Mouse (Mus musculus) gonadal fat pad, adult 2 months (tissue): Measurements from ENCODE around the gene Cdk2ap1. TPM values are rescaled to one million over a fixed set of nuclear protein-coding genes. Genes with fewer than 3 reads are reported as not detected.
A peak's percentile ranks its signal among the peaks of the same experiment; 100 is the strongest.
"Not testable (repeated sequence)": the region's sequence is repeated elsewhere in the genome, so short reads cannot be mapped to it uniquely, and the experiment has no call there.

ENCODE experiments used
- DNase-seq: peaks from one replicate; pipeline ENCODE4 v3.0.0-alpha.2; 2012; ENCODE audit warnings: low read depth
- polyA plus RNA-seq: library from polyadenylated mRNA; depleted of rRNA; stranded (reverse); fragments of >200 nt; gene quantifications from 2 replicates; pipeline ENCODE4 v1.2.3, GENCODE M21; 2012

The Cdk2ap1 gene
- polyA plus RNA-seq, 1 experiment, result 147 TPM

GRCm38 (mm10) chr5:124351111-124351560 lies 11.7 kb downstream of the Cdk2ap1 start:
- no peak for DNase-seq

GRCm38 (mm10) chr5:124350350-124350749 lies 12.5 kb downstream of the Cdk2ap1 start:
- no peak for DNase-seq

- no peak for DNase-seq
Observed at GRCm38 (mm10) chr5:124349196-124349595, 13.7 kb downstream of the Cdk2ap1 start.

GRCm38 (mm10) chr5:124342897-124343296 lies 20.0 kb downstream of the Cdk2ap1 start:
- no peak for DNase-seq

GRCm38 (mm10) chr5:124341753-124342339 lies 21.0 kb downstream of the Cdk2ap1 start:
- not testable (repeated sequence) for DNase-seq

GRCm38 (mm10) chr5:124338791-124339190 lies 24.1 kb downstream of the Cdk2ap1 start:
- DNase-seq, result no peak

GRCm38 (mm10) chr5:124337909-124338308 lies 25.0 kb downstream of the Cdk2ap1 start:
- DNase-seq, result no peak

- no peak for DNase-seq
Observed at GRCm38 (mm10) chr5:124337103-124337502, 25.8 kb downstream of the Cdk2ap1 start.

GRCm38 (mm10) chr5:124334392-124334791 lies 28.5 kb downstream of the Cdk2ap1 start:
- no peak for DNase-seq

GRCm38 (mm10) chr5:124330086-124330485 lies 32.8 kb downstream of the Cdk2ap1 start:
- DNase-seq, result no peak

GRCm38 (mm10) chr5:124327510-124328364 lies 35.1 kb downstream of the Cdk2ap1 start, which contains the start of the genes Mphosph9 and 2810006K23Rik:
TSS of gene Mphosph9 (minus strand) at chr5:124327972.
TSS of gene 2810006K23Rik (plus strand) at chr5:124328089.
- peak; percentile 93 for DNase-seq

GRCm38 (mm10) chr5:124326829-124327228 lies 36.1 kb downstream of the Cdk2ap1 start:
- DNase-seq, result no peak

GRCm38 (mm10) chr5:124317648-124318047 lies 45.2 kb downstream of the Cdk2ap1 start:
- no peak for DNase-seq

GRCm38 (mm10) chr5:124315941-124316340 lies 46.9 kb downstream of the Cdk2ap1 start:
- no peak for DNase-seq

- DNase-seq, result no peak
Observed at GRCm38 (mm10) chr5:124315498-124315897, 47.4 kb downstream of the Cdk2ap1 start.

- no peak for DNase-seq
Observed at GRCm38 (mm10) chr5:124310091-124310490, 52.8 kb downstream of the Cdk2ap1 start.

GRCm38 (mm10) chr5:124309155-124309554 lies 53.7 kb downstream of the Cdk2ap1 start:
- DNase-seq, result no peak

GRCm38 (mm10) chr5:124302853-124303252 lies 60.0 kb downstream of the Cdk2ap1 start:
- DNase-seq, result not testable (repeated sequence)

- DNase-seq, result no peak
Observed at GRCm38 (mm10) chr5:124300132-124300531, 62.8 kb downstream of the Cdk2ap1 start.

GRCm38 (mm10) chr5:124299307-124299706 lies 63.6 kb downstream of the Cdk2ap1 start:
- DNase-seq, result not testable (repeated sequence)

- no peak for DNase-seq
Observed at GRCm38 (mm10) chr5:124296475-124296874, 66.4 kb downstream of the Cdk2ap1 start.
